Mouse (Mus musculus): ENCODE results near the gene Slc6a20a. TPM values are rescaled to one million over a fixed set of nuclear protein-coding genes. Genes with fewer than 3 reads are reported as not detected.

Slc6a20a gene
- polyA plus RNA-seq, 2 experiments: 2.5 to 3.3 TPM

DNA sequence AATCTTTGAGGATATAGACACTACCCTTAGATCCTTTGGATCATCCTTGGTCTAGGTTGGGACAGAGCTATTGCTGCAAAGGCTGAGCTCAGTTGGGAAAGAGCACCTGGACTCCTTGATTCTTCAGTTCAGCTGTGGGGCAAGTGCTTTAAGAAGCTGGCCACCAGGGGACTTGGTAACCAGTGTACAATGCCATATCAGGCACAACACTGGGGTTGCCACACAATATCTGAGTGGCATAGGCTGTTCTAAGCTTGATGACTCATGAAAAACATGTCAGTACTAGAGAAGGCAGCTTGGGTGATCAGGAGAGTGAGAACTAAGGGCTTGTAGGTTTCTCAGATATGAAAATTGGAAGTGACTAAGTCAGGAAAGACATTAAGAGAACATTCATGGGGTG, 19.7 kb downstream of the Slc6a20a start:
- Histone ChIP-seq H3K4me2 (ENCODE audit: low read depth) (no peak overlapping the region), H3K4me1 (replicated peaks; ENCODE audit: control insufficient read depth in 2 of 2, insufficient read depth in 2 of 2, low read length in 1 of 2) (no peaks in the 10 kb centered on the region; a peak in 1 of 4 replicates), H3K36me3 (replicated peaks; ENCODE audit: control insufficient read depth, insufficient read depth, low read depth) (no peaks in the 10 kb centered on the region), H3K9ac (replicated peaks) (no peak overlapping the region), H3K9me3 (ENCODE audit: control insufficient read depth, low read length) (no peaks in the 10 kb centered on the region), H3K27ac (no peak overlapping the region), H3K27me3 (ENCODE audit: control insufficient read depth, insufficient read depth, low read length) (no peaks in the 10 kb centered on the region), H3K4me3 (ENCODE audit: insufficient read depth in 1 of 2, low read depth in 2 of 2, low read length in 2 of 2) (no peak overlapping the region)
- DNase-seq (ENCODE audit: low read depth in 3 of 3, low spot score in 3 of 3) (no peak), ATAC-seq (ENCODE audit: insufficient read depth) (no peak)
- no peak for TF ChIP-seq EP300 (IDR thresholded peaks at IDR 0.05; ENCODE audit: low read depth)
- 0 out of 2 replicates have a peak, but pooled peaks have one; percentile 13 for TF ChIP-seq CTCF (IDR thresholded peaks at IDR 0.05; ENCODE audit: low read depth)

DNA sequence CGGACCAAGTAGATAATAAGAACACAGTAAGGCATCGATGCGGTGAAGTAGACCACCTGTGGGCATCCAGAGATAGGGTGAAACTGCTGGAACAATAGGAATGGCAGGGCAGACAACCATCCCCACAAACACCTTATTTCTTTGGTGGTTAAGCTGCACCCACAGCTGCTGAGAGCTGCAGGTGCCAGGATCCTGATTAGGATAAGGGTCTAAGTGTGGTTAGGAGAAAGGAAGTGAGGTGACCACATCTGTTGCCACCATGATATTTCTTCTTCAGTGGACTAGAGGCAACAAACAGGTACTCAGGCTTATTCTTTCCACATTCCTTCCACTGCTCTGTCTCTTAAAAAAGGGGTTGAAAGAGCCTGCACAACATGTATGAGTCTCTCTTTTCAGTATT, 21.2 kb downstream of the Slc6a20a start:
- no peaks in the 10 kb centered on the region; a peak in 1 of 4 replicates for H3K4me1 ChIP-seq (replicated peaks; ENCODE audit: control insufficient read depth in 2 of 2, insufficient read depth in 2 of 2, low read length in 1 of 2)
- TF ChIP-seq CTCF (IDR thresholded peaks at IDR 0.05; ENCODE audit: low read depth): no peak
- no peak for TF ChIP-seq EP300 (IDR thresholded peaks at IDR 0.05; ENCODE audit: low read depth)
- no peaks in the 10 kb centered on the region for H3K27me3 ChIP-seq (ENCODE audit: control insufficient read depth, insufficient read depth, low read length)
- no peak overlapping the region for H3K4me2 ChIP-seq (ENCODE audit: low read depth)
- no peak overlapping the region for H3K4me3 ChIP-seq (ENCODE audit: insufficient read depth in 1 of 2, low read depth in 2 of 2, low read length in 2 of 2)
- H3K36me3 ChIP-seq (replicated peaks; ENCODE audit: control insufficient read depth, insufficient read depth, low read depth): no peaks in the 10 kb centered on the region
- 31% methylated on average over 3 of the region's 3 CpGs for WGBS (ENCODE audit: insufficient replicate concordance)
- ATAC-seq (ENCODE audit: insufficient read depth): peak; percentile 21; the same call in 1 of the 2 replicates
- no peaks in the 10 kb centered on the region for H3K9me3 ChIP-seq (ENCODE audit: control insufficient read depth, low read length)
- DNase-seq (ENCODE audit: low read depth in 3 of 3, low spot score in 3 of 3): no peak
- H3K27ac ChIP-seq: no peak overlapping the region
- H3K9ac ChIP-seq (replicated peaks): no peak overlapping the region

DNA sequence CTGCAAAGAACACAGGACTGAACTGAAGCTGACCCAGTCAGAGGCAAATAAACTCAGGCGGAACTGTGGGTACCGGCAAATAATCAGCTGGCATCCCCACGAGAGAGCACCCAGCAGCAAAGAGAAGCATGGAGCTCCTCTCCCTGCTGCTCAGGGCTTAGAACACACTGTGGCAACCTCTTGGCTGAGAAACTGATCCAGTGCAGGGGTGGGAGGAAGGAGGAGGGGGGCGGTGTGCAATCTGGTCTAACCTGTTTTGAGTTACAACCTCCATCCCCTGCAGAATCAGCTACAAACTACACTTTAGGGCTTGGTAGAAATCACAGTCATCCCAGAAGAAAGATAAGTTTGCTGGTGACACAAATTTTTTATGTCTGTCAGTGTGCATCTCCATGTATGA, 27.3 kb downstream of the Slc6a20a start:
- TF ChIP-seq EP300 (IDR thresholded peaks at IDR 0.05; ENCODE audit: low read depth): no peak
- TF ChIP-seq CTCF (IDR thresholded peaks at IDR 0.05; ENCODE audit: low read depth): no peak
- no peak overlapping the region for H3K4me2 ChIP-seq (ENCODE audit: low read depth)

DNA sequence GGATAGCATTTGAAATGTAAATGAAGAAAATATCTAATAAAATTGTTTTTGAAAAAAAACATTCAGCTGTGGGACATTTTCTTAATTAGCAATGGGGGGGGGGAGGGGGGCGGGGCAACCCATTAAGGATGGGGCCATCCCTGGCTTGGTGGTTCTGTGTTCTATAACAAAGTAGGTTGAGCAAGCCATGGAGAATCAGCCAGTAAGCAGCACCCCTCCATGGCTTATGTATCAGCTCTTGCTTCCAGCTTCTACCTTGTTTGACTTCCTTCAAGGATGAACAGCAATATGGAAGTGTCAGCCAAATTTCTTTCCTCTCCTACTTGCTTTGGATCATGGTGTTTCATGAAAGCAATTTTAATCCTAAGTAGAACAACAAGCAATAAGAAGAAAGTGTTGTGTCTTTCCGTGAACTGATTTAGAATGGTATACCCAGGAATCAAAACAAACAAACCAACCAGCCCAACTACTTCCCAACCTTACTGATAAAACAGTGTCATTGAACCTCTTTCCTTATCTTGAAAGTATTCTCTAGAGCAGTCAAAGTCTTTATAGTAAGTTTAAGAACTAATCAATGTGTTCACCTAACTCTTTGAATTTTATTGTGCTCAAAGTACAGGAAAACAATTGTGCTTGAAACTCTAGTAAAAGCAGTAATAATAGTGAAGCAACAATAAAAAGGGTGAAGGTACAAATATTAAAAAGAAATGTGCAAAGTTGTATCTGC, 28.7 kb downstream of the Slc6a20a start:
- Histone ChIP-seq H3K27ac (no peak overlapping the region), H3K4me1 (replicated peaks; ENCODE audit: control insufficient read depth in 2 of 2, insufficient read depth in 2 of 2, low read length in 1 of 2) (no peaks in the 10 kb centered on the region), H3K4me2 (ENCODE audit: low read depth) (no peak overlapping the region), H3K4me3 (ENCODE audit: insufficient read depth in 1 of 2, low read depth in 2 of 2, low read length in 2 of 2) (no peak overlapping the region), H3K36me3 (replicated peaks; ENCODE audit: control insufficient read depth, insufficient read depth, low read depth) (no peaks in the 10 kb centered on the region), H3K9me3 (ENCODE audit: control insufficient read depth, low read length) (no peaks in the 10 kb centered on the region), H3K27me3 (ENCODE audit: control insufficient read depth, insufficient read depth, low read length) (no peaks in the 10 kb centered on the region), H3K9ac (replicated peaks) (no peak overlapping the region)
- TF ChIP-seq EP300 (IDR thresholded peaks at IDR 0.05; ENCODE audit: low read depth): no peak
- no peak for TF ChIP-seq CTCF (IDR thresholded peaks at IDR 0.05; ENCODE audit: low read depth)
- DNase-seq (ENCODE audit: low read depth in 3 of 3, low spot score in 3 of 3): no peak
- no peak for ATAC-seq (ENCODE audit: insufficient read depth)
- WGBS (ENCODE audit: insufficient replicate concordance): 54% methylated on average over 2 of the region's 2 CpGs

More for the DNA sequence above, 27.3 kb downstream of the Slc6a20a start:
- Histone ChIP-seq H3K9me3 (ENCODE audit: control insufficient read depth, low read length) (no peaks in the 10 kb centered on the region), H3K4me1 (replicated peaks; ENCODE audit: control insufficient read depth in 2 of 2, insufficient read depth in 2 of 2, low read length in 1 of 2) (no peaks in the 10 kb centered on the region), H3K9ac (replicated peaks) (no peak overlapping the region), H3K27me3 (ENCODE audit: control insufficient read depth, insufficient read depth, low read length) (no peaks in the 10 kb centered on the region), H3K36me3 (replicated peaks; ENCODE audit: control insufficient read depth, insufficient read depth, low read depth) (no peaks in the 10 kb centered on the region), H3K27ac (no peak overlapping the region), H3K4me3 (ENCODE audit: insufficient read depth in 1 of 2, low read depth in 2 of 2, low read length in 2 of 2) (no peak overlapping the region)
- no peak for ATAC-seq (ENCODE audit: insufficient read depth)
- DNase-seq (ENCODE audit: low read depth in 3 of 3, low spot score in 3 of 3): no peak
- 45% methylated on average over 4 of the region's 4 CpGs for WGBS (ENCODE audit: insufficient replicate concordance)

DNA sequence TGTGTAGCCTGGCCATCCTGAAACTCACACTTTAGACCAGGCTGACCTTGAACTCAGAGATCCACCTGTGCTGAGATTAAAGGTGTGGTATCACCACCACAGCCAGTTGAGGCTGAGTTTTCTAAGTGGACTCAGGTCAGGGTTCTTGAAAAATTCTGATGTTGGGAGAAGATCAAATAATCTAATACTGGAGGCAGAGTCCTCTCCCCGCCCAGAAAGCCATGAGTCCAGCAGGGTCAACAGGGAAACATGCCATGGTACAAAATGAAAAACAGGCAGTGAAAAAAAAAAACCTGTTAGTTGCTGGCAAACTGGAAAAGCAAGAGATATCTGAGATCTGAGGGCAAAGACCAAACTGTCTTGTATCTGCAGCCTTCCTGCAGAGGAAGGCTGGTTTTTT, 38.6 kb downstream of the Slc6a20a start:
- Histone ChIP-seq H3K4me3 (ENCODE audit: insufficient read depth in 1 of 2, low read depth in 2 of 2, low read length in 2 of 2) (no peak overlapping the region), H3K4me1 (replicated peaks; ENCODE audit: control insufficient read depth in 2 of 2, insufficient read depth in 2 of 2, low read length in 1 of 2) (no peaks in the 10 kb centered on the region), H3K36me3 (replicated peaks; ENCODE audit: control insufficient read depth, insufficient read depth, low read depth) (no peaks in the 10 kb centered on the region), H3K27ac (no peak overlapping the region), H3K9me3 (ENCODE audit: control insufficient read depth, low read length) (no peaks in the 10 kb centered on the region), H3K9ac (replicated peaks) (no peak overlapping the region), H3K27me3 (ENCODE audit: control insufficient read depth, insufficient read depth, low read length) (no peaks in the 10 kb centered on the region), H3K4me2 (ENCODE audit: low read depth) (no peak overlapping the region)
- DNase-seq (ENCODE audit: low read depth in 3 of 3, low spot score in 3 of 3) (no peak), ATAC-seq (ENCODE audit: insufficient read depth) (no peak)
- WGBS (ENCODE audit: insufficient replicate concordance): 48% methylated on average over 1 of the region's 1 CpGs
- TF ChIP-seq EP300 (IDR thresholded peaks at IDR 0.05; ENCODE audit: low read depth) (no peak), CTCF (IDR thresholded peaks at IDR 0.05; ENCODE audit: low read depth) (no peak)

All from liver, embryonic 14.5 days (tissue).